Mouse (Mus musculus) stomach, postnatal 0 days (tissue): Measurements from ENCODE around the gene Hist1h2af.

Source experiments
- CTCF ChIP-seq: IDR thresholded peaks from 2 replicates; pipeline ENCODE4 v1.5.1; 2016; ENCODE audit warnings: antibody characterized with exemption, low read depth, mild to moderate bottlenecking, moderate library complexity
- EP300 ChIP-seq: optimal IDR thresholded peaks from 2 replicates; pipeline ENCODE3; 2016; ENCODE audit warnings: antibody characterized with exemption

DNA sequence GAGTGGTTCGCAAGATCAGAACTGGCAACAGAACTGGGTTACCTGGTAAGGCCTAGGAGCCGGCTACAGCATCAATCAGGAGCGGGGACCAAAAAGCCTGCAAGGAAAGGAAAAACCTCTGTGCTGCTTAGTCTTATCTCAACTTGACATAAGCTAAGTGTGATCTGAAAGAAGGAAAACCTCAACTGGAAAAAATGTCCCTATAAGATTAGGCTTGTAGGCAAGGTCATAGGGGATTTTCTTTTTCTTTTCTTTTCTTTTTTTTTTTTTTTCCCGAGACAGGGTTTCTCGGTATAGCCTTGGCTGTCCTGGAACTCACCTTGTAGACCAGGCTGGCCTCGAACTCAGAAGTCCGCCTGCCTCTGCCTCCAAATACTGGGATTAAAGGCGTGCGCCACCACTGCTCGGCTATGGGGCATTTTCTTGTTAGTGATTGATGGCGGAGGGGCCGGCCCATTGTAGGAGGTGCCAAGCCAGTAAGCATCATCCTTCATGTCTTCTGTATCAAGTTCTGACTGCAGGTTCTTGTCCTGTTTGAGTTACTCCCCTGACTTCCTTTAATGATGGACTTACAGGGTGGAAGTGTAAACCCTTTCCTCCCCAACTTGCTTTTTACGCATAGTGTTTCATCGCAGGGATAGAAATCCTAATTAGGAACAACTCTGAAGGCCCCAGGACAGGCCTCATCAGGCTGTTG, 26.7 kb upstream of the Hist1h2af start:
- TF ChIP-seq CTCF, result no peak
- TF ChIP-seq EP300, result no peak
